Mouse (Mus musculus): ENCODE measurements around the gene Rpl27a. TPM values are rescaled to one million over a fixed set of nuclear protein-coding genes. Genes with fewer than 3 reads are reported as not detected.
A peak's percentile ranks its signal among the peaks of the same experiment; 100 is the strongest.

Gene Rpl27a
- total RNA-seq, 1 experiment from 2014 or later = 984 TPM

DNA sequence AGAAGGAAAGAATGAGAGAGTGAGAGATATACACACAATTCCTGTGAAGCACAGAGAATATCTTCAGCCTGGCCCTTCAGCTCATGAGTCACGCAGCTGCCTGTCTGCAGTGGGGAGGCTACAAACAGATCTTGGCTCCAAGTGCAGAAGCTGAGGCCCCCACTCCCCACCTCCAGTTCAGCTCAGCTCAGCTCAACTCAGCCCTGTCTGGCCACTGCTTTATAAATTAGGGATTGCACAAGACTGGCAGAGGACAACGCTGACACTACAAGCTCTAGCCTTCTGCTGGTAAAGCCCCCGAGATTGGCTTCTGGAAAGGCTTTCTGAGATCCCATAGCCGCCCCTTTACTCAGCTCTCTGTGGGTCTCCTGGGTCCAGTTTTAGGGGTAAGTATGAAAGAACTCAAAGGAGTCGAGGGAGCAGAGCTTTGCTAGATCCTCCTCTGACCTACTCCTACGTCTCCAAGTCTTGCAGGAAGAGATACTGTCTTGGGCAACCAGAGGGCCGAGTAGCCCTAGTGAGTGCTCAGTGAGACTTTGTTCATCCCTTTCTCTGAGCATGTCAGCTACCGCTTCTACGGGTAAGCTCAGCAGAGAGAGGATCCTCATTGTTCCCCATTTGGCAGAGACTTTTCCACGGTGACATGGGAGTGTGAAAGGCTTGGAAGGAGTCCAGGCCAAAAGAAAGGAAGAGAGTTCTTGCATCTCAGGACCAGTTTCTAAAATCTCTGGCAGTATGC lies 26.5 kb downstream of the Rpl27a start:
- no peak for ATAC-seq (replicated peaks in 1 of 2; ENCODE audit: insufficient read depth in 1 of 2, low FRiP score in 2 of 2, low TSS enrichment in 1 of 2, low read depth in 1 of 2, poor library complexity in 2 of 2, severe bottlenecking in 2 of 2)

DNA sequence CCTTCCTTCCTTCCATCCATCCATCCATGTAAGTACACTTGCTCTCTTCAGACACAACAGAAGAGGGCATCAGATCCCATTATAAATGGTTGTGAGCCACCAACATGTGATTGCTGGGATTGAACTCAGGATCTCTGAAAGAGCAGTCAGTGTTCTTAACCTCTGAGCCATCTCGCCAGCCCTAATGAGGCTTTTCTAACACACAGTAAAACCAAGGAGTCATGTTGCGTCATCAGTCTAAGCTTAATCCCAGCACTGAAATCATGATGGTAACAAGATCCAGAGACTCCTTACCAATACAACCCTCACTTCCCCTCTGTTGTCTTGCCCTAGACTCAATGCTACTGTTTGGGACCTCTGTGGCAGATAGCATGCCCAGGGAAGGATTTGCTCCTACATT lies 27.2 kb downstream of the Rpl27a start:
- no peak for ATAC-seq (replicated peaks in 1 of 2; ENCODE audit: insufficient read depth in 1 of 2, low FRiP score in 2 of 2, low TSS enrichment in 1 of 2, low read depth in 1 of 2, poor library complexity in 2 of 2, severe bottlenecking in 2 of 2)

- no peak for ATAC-seq (replicated peaks in 1 of 2; ENCODE audit: insufficient read depth in 1 of 2, low FRiP score in 2 of 2, low TSS enrichment in 1 of 2, low read depth in 1 of 2, poor library complexity in 2 of 2, severe bottlenecking in 2 of 2)
These were observed 27.8 kb downstream of the Rpl27a start for GRCm38 (mm10) chr7:109546726-109547125.

DNA sequence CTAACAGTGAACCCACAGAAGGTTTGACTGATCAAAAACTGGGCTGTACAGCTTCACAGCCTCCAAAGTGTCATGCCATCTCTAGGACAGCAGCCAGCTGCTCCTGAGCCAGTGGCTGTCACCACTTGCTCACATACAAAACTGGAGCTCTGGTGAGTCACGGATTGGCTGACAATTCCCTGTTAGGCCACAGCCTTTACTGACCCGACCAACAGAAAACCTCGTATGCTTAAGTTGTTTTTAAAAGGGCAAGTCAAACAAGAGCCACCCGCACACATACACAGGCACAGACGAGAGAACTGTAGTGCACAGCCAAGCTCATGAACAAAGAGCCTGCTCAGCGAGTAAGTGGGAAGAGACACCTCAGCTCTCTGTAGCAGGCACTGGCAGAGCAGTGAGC lies 40.6 kb downstream of the Rpl27a start:
- ATAC-seq (replicated peaks in 1 of 2; ENCODE audit: insufficient read depth in 1 of 2, low FRiP score in 2 of 2, low TSS enrichment in 1 of 2, low read depth in 1 of 2, poor library complexity in 2 of 2, severe bottlenecking in 2 of 2) = no peak

GRCm38 (mm10) chr7:109561466-109562153 lies 42.7 kb downstream of the Rpl27a start:
- ATAC-seq (replicated peaks in 1 of 2; ENCODE audit: insufficient read depth in 1 of 2, low FRiP score in 2 of 2, low TSS enrichment in 1 of 2, low read depth in 1 of 2, poor library complexity in 2 of 2, severe bottlenecking in 2 of 2) = 0 out of 4 replicates have a peak, but pooled peaks of 1 of the 2 experiments have one; percentile 29

DNA sequence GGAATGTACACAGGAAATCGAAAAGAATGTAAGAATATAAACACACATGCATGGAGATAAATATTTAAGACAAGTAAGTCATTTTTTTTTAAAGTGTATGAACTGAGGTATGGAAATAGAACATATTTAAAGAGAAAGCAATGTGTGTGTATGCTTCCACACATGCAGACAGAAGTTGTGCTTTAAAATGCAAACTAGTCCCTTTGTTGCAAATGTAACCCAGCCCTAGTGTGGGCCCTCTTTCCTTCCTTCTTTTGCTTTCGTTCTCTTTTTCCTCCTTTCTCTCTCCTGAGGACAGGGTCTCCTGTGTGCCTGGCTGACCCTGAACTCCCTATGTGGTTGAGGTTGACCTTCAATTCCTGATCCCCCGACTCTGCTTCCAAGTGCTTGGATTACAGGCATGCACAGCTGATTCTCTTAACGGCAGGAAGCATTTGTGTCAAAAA lies 43.2 kb downstream of the Rpl27a start:
- peak; percentile 52 to 53; a peak in 3 of 4 replicates for ATAC-seq (replicated peaks in 1 of 2; ENCODE audit: insufficient read depth in 1 of 2, low FRiP score in 2 of 2, low TSS enrichment in 1 of 2, low read depth in 1 of 2, poor library complexity in 2 of 2, severe bottlenecking in 2 of 2)

GRCm38 (mm10) chr7:109562676-109563075 lies 43.7 kb downstream of the Rpl27a start:
- ATAC-seq (replicated peaks in 1 of 2; ENCODE audit: insufficient read depth in 1 of 2, low FRiP score in 2 of 2, low TSS enrichment in 1 of 2, low read depth in 1 of 2, poor library complexity in 2 of 2, severe bottlenecking in 2 of 2) = no peak

GRCm38 (mm10) chr7:109563775-109564362 lies 44.9 kb downstream of the Rpl27a start:
- no peak for ATAC-seq (replicated peaks in 1 of 2; ENCODE audit: insufficient read depth in 1 of 2, low FRiP score in 2 of 2, low TSS enrichment in 1 of 2, low read depth in 1 of 2, poor library complexity in 2 of 2, severe bottlenecking in 2 of 2)

GRCm38 (mm10) chr7:109566327-109566726 lies 47.4 kb downstream of the Rpl27a start:
- no peak for ATAC-seq (replicated peaks in 1 of 2; ENCODE audit: insufficient read depth in 1 of 2, low FRiP score in 2 of 2, low TSS enrichment in 1 of 2, low read depth in 1 of 2, poor library complexity in 2 of 2, severe bottlenecking in 2 of 2)

- no peak for ATAC-seq (replicated peaks in 1 of 2; ENCODE audit: insufficient read depth in 1 of 2, low FRiP score in 2 of 2, low TSS enrichment in 1 of 2, low read depth in 1 of 2, poor library complexity in 2 of 2, severe bottlenecking in 2 of 2)
These were observed 48.2 kb downstream of the Rpl27a start for GRCm38 (mm10) chr7:109566841-109567768.

DNA sequence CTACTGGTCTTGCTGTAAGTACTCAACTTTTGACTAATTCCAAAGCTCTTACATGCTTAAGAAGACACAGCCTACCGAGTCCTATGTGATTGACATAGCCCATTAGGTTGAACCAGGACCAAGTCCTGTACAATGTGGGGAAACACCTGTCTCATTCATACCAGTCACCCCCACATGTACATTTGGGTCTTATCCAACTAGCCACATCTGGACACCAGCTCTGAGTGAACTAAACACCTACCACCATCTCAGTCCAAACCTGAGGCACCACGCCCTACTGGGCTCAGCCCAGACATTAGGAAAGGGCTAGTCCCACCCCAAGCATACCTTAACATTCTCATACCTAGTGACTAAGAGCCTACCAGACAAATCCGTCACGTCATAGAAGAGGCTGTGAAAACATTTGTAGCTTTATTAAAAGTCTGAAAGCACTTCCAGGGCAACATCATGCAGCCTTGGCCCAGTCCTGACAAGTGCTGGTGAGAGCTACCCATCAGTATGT lies 49.5 kb downstream of the Rpl27a start:
- 0 out of 4 replicates have a peak, but pooled peaks of 1 of the 2 experiments have one; percentile 27 for ATAC-seq (replicated peaks in 1 of 2; ENCODE audit: insufficient read depth in 1 of 2, low FRiP score in 2 of 2, low TSS enrichment in 1 of 2, low read depth in 1 of 2, poor library complexity in 2 of 2, severe bottlenecking in 2 of 2)

Other genes with a start within 250 kb of the Rpl27a start
- gene Stk33, start 80.1 kb upstream of the Rpl27a start, total RNA-seq (2017) = not detected in 2 replicates
- 0.06 and 0.30 TPM in 2 replicates for gene Trim66, start 11.0 kb upstream of the Rpl27a start, total RNA-seq (2017)
- 1.4 and 6.4 TPM in 2 replicates for gene St5, start 184.5 kb downstream of the Rpl27a start, total RNA-seq (2017)
- gene Akip1, start 184.5 kb downstream of the Rpl27a start, total RNA-seq (2017) = 20.6 and 31.3 TPM in 2 replicates
- not detected in 2 replicates for gene BC051019, start 204.7 kb downstream of the Rpl27a start, total RNA-seq (2017)
- gene Ascl3, start 212.6 kb downstream of the Rpl27a start, total RNA-seq (2017) = not detected in 2 replicates
- gene Tmem9b, start 233.7 kb downstream of the Rpl27a start, total RNA-seq (2017) = 16.5 and 18.5 TPM in 2 replicates